Mouse (Mus musculus): ENCODE results near the gene Ak1.

- no peak for TF ChIP-seq POLR2A (IDR thresholded peaks at IDR 0.05; ENCODE audit: extremely low read depth, insufficient read depth, low read length)
- TF ChIP-seq CTCF (IDR thresholded peaks at IDR 0.05; ENCODE audit: extremely low read depth, insufficient read depth, low read length), result no peak
These were observed 25.8 kb downstream of the Ak1 start for GRCm38 (mm10) chr2:32647366-32647765.
